Mouse (Mus musculus) hindbrain, postnatal 0 days (tissue): Measurements from ENCODE around the gene Fam214a. TPM values are rescaled to one million over a fixed set of nuclear protein-coding genes. Genes with fewer than 3 reads are reported as not detected.
"Not testable (repeated sequence)": the region's sequence is repeated elsewhere in the genome, so short reads cannot be mapped to it uniquely, and the experiment has no call there.

Experiments used
- ATAC-seq: fragments of 200-750 bp; cut with Nextera tagmentation; 2 replicates; pipeline ENCODE4 v1.8.0; 2017; ENCODE audit warnings: mild to moderate bottlenecking, moderate TSS enrichment, moderate library complexity
- DNase-seq: peaks from one replicate; pipeline ENCODE4 v3.0.0-alpha.2; 2015; ENCODE audit warnings: low spot score
- H3K27ac ChIP-seq: fragments of 300-500 bp; sonication (generic); 2 replicates; pipeline ENCODE4 v1.5.1; 2014; ENCODE audit warnings: mild to moderate bottlenecking
- H3K27me3 ChIP-seq: fragments of 300-500 bp; sonication (generic); 2 replicates; pipeline ENCODE4 v1.6.1; 2014; ENCODE audit warnings: low read length, mixed read lengths; ENCODE audit not compliant: insufficient read depth
- H3K36me3 ChIP-seq: fragments of 300-500 bp; sonication (generic); 2 replicates; pipeline ENCODE4 v1.6.1; 2014; ENCODE audit warnings: low read length, mixed read lengths; ENCODE audit not compliant: insufficient read depth
- H3K4me1 ChIP-seq: fragments of 300-500 bp; sonication (generic); 2 replicates; pipeline ENCODE4 v1.6.1; 2014; ENCODE audit warnings: antibody characterized with exemption, low read length, mixed read lengths; ENCODE audit not compliant: insufficient read depth
- H3K4me2 ChIP-seq: fragments of 300-500 bp; sonication (generic); 2 replicates; pipeline ENCODE4 v1.6.1; 2014; ENCODE audit warnings: low read depth, mild to moderate bottlenecking, low read length, moderate library complexity, mixed read lengths
- H3K4me3 ChIP-seq: fragments of 300-500 bp; sonication (generic); 2 replicates; pipeline ENCODE4 v1.5.1; 2014; ENCODE audit warnings: low read length
- H3K9ac ChIP-seq: fragments of 300-500 bp; sonication (generic); replicated peaks from 2 replicates; pipeline ENCODE4 v1.6.1; 2014; ENCODE audit warnings: mild to moderate bottlenecking, low read length, moderate library complexity, mixed read lengths
- H3K9me3 ChIP-seq: fragments of 300-500 bp; sonication (generic); 2 replicates; pipeline ENCODE4 v1.6.1; 2016; ENCODE audit warnings: low read length, mixed read lengths
- CTCF ChIP-seq: IDR thresholded peaks from 2 replicates; pipeline ENCODE4 v1.5.1; 2016; ENCODE audit warnings: antibody characterized with exemption, control low read depth, low read depth
- WGBS: fragments of 180-500 bp; shearing (Covaris S2); extraction: QIAGEN DNeasy Blood & Tissue Kit; methylation state at CpG from one replicate; pipeline ENCODE4 v1.1.7; 2014; 5-methylcytosine and 5-hydroxymethylcytosine counted together
- polyA plus RNA-seq: library from polyadenylated mRNA; unstranded; fragments of >200 nt; fragmentation: Nextera tagmentation; extraction: Ambion mirVana; gene quantifications from 2 replicates; pipeline ENCODE4 v1.2.1, GENCODE M21; 2015
- total RNA-seq: library from RNA; depleted of rRNA; stranded (reverse); fragments of >200 nt; gene quantifications from 2 replicates; pipeline ENCODE4 v1.2.3, GENCODE M21; 2014

The Fam214a gene
- total and polyA plus RNA-seq, 2 experiments from 2014 or later = 18.6 to 28.6 TPM

DNA sequence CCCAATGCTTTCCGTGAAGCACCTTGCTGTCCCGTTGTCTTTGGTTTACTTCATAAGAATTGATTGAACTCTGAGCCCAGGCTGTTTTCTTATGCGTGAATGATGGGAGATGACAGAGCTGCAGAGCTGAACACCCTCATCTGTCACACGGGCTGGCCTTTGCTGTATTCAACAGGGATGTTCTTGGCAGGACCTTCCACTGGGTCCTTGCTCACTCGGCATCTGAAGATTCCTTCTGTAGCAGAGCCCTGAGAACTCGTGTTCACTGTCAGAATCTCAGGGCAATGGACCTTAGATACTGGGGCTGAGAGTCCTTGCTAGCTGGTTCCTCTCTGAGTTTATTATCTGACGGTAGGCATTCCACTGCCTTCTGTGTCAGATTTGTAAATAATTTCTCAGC, 25.3 kb downstream of the Fam214a start:
- no peaks in the 10 kb centered on the region for H3K36me3 ChIP-seq
- TF ChIP-seq CTCF = no peak
- peak overlapping the region; percentile 58 for H3K4me2 ChIP-seq
- peaks cover 29% of the 10 kb centered on the region for H3K4me1 ChIP-seq
- H3K9ac ChIP-seq = peak overlapping the region; percentile 13; the same call in 1 of the 2 replicates
- H3K27me3 ChIP-seq = no peaks in the 10 kb centered on the region
- WGBS = 37% methylated on average over 7 of the region's 7 CpGs
- ATAC-seq = no peak
- peak overlapping the region; percentile 13; the same call in 1 of the 2 replicates for H3K4me3 ChIP-seq
- DNase-seq = peak; percentile 62
- peak overlapping the region; percentile 95; the same call in 1 of the 2 replicates for H3K27ac ChIP-seq
- no peaks in the 10 kb centered on the region for H3K9me3 ChIP-seq

DNA sequence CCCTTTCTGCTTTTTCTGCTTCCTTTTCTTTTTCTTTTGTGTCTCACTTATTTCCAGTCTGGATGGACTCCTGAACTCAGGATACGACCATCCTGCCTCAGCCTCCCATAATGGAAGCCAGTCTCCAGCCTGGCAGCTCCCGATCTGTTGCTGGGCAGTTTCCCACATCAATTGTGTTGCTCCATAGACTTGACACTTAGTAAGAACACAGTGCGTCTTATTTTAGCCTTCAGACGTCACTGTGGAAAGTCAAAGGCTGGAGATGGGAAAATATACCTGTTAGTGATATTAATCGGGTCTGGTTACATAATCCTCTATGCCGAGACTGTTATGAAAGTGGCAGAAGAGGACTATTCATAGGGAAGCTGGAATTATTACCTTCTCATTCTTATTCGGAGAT, 26.2 kb downstream of the Fam214a start:
- no peak overlapping the region for H3K4me3 ChIP-seq
- DNase-seq = no peak
- WGBS = 83% methylated on average over 7 of the region's 7 CpGs
- no peak for ATAC-seq
- no peaks in the 10 kb centered on the region for H3K9me3 ChIP-seq
- H3K27ac ChIP-seq = no peak overlapping the region
- H3K36me3 ChIP-seq = no peaks in the 10 kb centered on the region
- no peak for TF ChIP-seq CTCF
- no peak overlapping the region for H3K4me2 ChIP-seq
- no peak overlapping the region for H3K9ac ChIP-seq
- no peaks in the 10 kb centered on the region for H3K27me3 ChIP-seq
- H3K4me1 ChIP-seq = peaks cover 29% of the 10 kb centered on the region

DNA sequence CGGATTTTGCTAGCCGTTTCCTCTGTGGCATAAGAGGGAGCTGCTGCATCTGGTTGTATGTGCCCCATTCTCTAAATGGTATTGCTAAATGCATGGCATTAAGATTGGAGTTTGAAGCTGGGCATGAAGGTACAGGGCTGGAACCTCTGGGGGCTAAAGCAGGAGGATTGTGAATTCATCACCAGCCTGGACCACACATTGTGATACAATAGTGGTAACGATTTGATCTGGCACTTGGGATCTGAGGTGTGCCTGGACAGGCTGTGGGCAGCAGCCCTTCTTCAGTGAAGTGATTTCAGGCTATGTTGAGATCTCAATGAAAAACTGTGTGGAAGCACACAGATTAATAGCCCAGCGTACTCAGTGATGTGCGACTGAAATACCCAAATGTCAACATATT, 26.7 kb downstream of the Fam214a start:
- H3K4me2 ChIP-seq = no peak overlapping the region
- no peaks in the 10 kb centered on the region for H3K36me3 ChIP-seq
- TF ChIP-seq CTCF = no peak
- H3K9ac ChIP-seq = no peak overlapping the region
- 75% methylated on average over 5 of the region's 5 CpGs for WGBS
- ATAC-seq = no peak
- no peaks in the 10 kb centered on the region for H3K27me3 ChIP-seq
- H3K4me3 ChIP-seq = no peak overlapping the region
- peaks cover 27% of the 10 kb centered on the region for H3K4me1 ChIP-seq
- no peak overlapping the region for H3K27ac ChIP-seq
- no peak for DNase-seq
- no peaks in the 10 kb centered on the region for H3K9me3 ChIP-seq

DNA sequence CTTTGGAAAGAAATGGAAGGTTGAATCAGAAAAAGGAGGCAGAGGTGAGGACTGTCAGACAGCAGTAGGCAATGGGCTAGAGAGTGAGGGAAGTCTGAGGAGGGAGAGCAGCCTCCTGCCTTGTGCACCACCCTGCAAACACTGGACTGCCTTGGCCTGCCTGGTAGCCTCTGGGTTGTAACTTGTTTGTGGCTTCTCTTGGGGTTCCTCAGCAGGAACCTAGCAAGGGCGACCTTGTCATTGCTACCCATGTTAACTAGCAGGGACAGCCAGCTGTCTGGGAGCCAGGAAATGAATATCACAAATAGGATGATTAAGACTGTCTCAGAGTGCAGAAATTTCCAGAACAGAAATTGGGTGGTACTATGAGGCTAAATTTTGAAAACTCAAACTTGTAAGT, 27.2 kb downstream of the Fam214a start:
- Histone ChIP-seq H3K9ac (no peak overlapping the region), H3K9me3 (no peaks in the 10 kb centered on the region), H3K36me3 (no peaks in the 10 kb centered on the region), H3K4me2 (no peak overlapping the region), H3K27me3 (no peaks in the 10 kb centered on the region), H3K4me3 (no peak overlapping the region), H3K4me1 (peaks cover 22% of the 10 kb centered on the region), H3K27ac (no peak overlapping the region)
- no peak for ATAC-seq
- no peak for DNase-seq
- TF ChIP-seq CTCF = no peak
- 71% methylated on average over 1 of the region's 1 CpGs for WGBS

DNA sequence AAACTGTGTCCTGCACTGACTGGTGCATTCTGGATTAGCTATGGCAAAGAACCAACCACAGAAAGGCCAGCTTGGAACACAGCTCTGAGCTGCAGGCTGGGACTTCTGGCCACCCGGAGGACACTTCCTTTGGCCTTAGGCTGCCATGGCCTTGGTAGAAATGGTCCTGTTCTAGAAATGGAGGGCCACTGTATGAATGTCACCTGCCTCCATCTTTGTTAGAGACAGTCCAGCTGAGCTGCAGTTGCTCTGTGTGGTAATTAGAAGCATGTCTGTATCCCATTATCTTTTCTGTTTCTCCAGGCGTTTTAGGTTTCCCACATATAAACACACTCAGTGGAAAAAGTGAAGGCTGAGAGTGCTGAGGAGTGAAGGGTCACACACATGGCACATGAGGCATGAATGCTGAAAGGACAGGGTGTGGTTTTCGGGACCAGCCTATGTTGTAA, 29.0 kb downstream of the Fam214a start:
- Histone ChIP-seq H3K36me3 (no peaks in the 10 kb centered on the region), H3K4me1 (peaks cover 13% of the 10 kb centered on the region; the same call in 1 of the 2 replicates), H3K9ac (no peak overlapping the region), H3K9me3 (no peaks in the 10 kb centered on the region), H3K27me3 (no peaks in the 10 kb centered on the region), H3K4me3 (no peak overlapping the region), H3K4me2 (no peak overlapping the region), H3K27ac (no peak overlapping the region)
- no peak for TF ChIP-seq CTCF
- ATAC-seq (no peak), DNase-seq (no peak)
- 79% methylated on average over 3 of the region's 3 CpGs for WGBS

DNA sequence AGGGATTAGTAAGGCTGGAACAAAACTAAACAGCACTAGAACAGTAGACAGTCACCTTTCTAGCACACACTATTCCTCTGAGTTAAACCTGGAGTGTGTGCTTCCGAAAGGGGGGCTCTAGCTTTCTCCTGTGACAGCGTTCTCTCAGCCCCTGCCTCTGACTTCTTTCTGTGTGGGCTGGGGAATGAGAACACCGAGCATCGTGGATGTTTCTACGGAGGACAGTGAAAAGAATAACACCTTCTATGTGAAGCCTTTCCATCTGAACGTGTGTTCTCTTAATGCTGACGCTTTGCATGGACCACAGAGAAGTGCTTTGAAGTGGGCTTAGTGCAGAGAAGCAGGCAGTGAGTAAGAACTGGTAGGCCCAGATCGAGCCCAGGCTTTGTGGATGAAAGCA, 29.5 kb downstream of the Fam214a start:
- Histone ChIP-seq H3K36me3 (no peaks in the 10 kb centered on the region), H3K9ac (no peak overlapping the region), H3K9me3 (no peaks in the 10 kb centered on the region), H3K4me2 (no peak overlapping the region), H3K4me1 (peaks cover 13% of the 10 kb centered on the region; the same call in 1 of the 2 replicates), H3K27ac (no peak overlapping the region), H3K4me3 (no peak overlapping the region), H3K27me3 (no peaks in the 10 kb centered on the region)
- ATAC-seq = no peak
- 85% methylated on average over 8 of the region's 8 CpGs for WGBS
- TF ChIP-seq CTCF = no peak
- no peak for DNase-seq

DNA sequence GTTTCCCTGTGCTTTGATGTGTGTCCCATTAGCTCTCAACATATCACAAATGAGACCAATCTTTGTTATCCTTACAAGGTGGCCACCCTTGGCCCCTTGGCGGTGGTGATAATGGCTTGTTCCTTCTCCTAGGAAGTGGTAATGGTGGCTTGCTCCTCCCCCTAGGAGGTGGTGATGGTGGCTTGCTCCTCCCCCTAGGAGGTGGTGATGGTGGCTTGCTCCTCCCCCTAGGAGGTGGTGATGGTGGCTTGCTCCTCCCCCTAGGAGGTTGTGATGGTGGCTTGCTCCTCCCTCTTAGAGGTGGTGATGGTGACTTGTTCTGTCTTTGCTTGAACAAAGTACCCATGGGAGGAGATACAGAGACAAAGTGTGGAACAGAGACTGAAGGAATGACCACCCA, 30.0 kb downstream of the Fam214a start:
- not testable (repeated sequence) for H3K27ac ChIP-seq, H3K4me2 ChIP-seq, DNase-seq, ATAC-seq, H3K36me3 ChIP-seq, H3K27me3 ChIP-seq, H3K4me3 ChIP-seq, H3K9ac ChIP-seq, H3K9me3 ChIP-seq
- 89% methylated on average over 1 of the region's 1 CpGs for WGBS
- peaks cover 12% of the 10 kb centered on the region; the same call in 1 of the 2 replicates for H3K4me1 ChIP-seq
